Mouse (Mus musculus): ENCODE measurements around the gene Etv2. TPM values are rescaled to one million over a fixed set of nuclear protein-coding genes. Genes with fewer than 3 reads are reported as not detected.

Gene Etv2
- polyA plus RNA-seq, 1 experiment from 2014 or later = not detected

DNA sequence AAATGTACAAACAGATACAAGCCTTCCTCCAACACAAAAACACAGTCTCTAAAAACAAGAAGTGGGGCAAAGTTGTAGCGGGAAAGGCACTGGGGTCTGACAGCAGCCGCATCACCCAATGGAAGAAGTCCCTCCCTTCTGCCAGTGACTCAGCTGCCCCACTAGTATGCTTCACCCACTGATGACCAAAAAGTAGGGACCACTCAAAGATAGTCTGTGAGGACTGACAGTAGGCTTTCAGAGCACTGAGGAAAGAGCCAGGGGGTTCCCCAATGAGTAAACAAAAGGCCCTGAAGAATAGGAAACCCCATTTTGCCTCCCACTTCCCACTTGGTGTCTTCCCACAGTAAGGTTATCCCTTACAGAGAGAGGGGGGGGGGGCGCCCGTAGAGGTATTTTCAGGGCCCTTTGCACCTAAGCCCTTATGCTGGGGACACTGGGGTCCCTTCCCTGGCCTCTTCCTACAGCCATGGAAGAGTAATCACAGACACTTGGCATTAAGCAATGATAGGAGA is 41.1 kb downstream of the Etv2 start:
- H3K9me3 ChIP-seq (replicated peaks; ENCODE audit: control insufficient read depth, low read length) = no peaks in the 10 kb centered on the region
- no peak overlapping the region for H3K27ac ChIP-seq (ENCODE audit: low read length)
- WGBS = 55% methylated on average over 4 of the region's 4 CpGs
- no peaks in the 10 kb centered on the region for H3K36me3 ChIP-seq (ENCODE audit: control insufficient read depth, insufficient read depth)
- H3K4me2 ChIP-seq (ENCODE audit: low read depth, low read length) = no peak overlapping the region
- ATAC-seq (replicated peaks; ENCODE audit: extremely low read depth, insufficient read depth, low FRiP score) = no peak
- H3K27me3 ChIP-seq (ENCODE audit: control insufficient read depth, insufficient read depth, low read length) = no peaks in the 10 kb centered on the region
- no peak overlapping the region for H3K4me3 ChIP-seq (ENCODE audit: low read length)
- no peak overlapping the region for H3K9ac ChIP-seq (ENCODE audit: low read length)
- H3K4me1 ChIP-seq (ENCODE audit: control insufficient read depth, insufficient read depth, low read length) = peaks cover 8% of the 10 kb centered on the region; the same call in 1 of the 2 replicates

DNA sequence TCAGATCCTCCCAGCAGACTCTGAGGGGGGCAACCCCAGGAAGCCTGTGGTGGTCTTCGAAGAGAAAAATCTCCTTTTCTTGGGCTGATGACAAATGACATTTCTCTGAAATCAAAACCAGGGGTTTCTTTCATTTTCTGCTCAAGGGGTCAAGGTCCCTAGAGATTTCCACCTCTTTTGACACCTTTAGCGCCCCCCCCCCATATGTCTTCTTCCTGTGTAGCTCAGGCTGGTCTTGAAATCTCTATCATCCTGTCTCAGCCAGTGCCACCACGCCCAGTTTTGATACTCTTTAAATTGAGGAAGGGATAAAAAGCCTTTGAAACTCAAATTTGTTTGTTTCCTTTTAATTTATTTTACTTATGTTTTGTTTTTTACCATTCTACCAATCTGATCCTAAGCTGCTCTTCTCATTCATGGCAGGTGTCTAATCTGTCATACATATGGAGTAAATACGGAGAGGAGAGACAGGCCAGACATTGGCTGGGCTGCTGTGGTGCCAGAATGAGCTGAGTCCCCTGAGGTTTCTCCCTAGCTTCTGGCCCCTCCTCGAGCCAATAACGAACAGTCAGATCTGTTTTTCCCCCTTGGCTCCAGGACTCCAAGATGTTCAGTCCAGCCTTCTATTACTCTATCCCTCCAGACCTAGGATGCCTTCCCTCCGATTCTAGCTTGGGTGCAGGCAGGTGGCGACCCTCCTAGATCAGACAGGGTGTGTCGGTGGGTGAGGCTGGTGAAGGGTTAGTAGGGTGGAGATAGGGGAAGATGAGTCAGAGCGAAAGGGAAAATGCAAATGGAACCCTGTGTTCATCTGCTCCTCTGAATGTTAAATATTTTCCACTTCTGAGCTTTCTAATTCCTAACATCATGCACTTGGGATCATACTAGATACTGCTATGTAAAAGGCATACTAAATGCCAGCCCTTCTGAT is 41.8 kb downstream of the Etv2 start:
- no peak for ATAC-seq (replicated peaks; ENCODE audit: extremely low read depth, insufficient read depth, low FRiP score)
- Histone ChIP-seq H3K9me3 (replicated peaks; ENCODE audit: control insufficient read depth, low read length) (no peaks in the 10 kb centered on the region), H3K27me3 (ENCODE audit: control insufficient read depth, insufficient read depth, low read length) (no peaks in the 10 kb centered on the region), H3K4me2 (ENCODE audit: low read depth, low read length) (no peak overlapping the region), H3K36me3 (ENCODE audit: control insufficient read depth, insufficient read depth) (no peaks in the 10 kb centered on the region), H3K27ac (ENCODE audit: low read length) (no peak overlapping the region), H3K9ac (ENCODE audit: low read length) (no peak overlapping the region), H3K4me1 (ENCODE audit: control insufficient read depth, insufficient read depth, low read length) (peaks cover 7% of the 10 kb centered on the region; the same call in 1 of the 2 replicates), H3K4me3 (ENCODE audit: low read length) (no peak overlapping the region)
- 73% methylated on average over 10 of the region's 10 CpGs for WGBS

DNA sequence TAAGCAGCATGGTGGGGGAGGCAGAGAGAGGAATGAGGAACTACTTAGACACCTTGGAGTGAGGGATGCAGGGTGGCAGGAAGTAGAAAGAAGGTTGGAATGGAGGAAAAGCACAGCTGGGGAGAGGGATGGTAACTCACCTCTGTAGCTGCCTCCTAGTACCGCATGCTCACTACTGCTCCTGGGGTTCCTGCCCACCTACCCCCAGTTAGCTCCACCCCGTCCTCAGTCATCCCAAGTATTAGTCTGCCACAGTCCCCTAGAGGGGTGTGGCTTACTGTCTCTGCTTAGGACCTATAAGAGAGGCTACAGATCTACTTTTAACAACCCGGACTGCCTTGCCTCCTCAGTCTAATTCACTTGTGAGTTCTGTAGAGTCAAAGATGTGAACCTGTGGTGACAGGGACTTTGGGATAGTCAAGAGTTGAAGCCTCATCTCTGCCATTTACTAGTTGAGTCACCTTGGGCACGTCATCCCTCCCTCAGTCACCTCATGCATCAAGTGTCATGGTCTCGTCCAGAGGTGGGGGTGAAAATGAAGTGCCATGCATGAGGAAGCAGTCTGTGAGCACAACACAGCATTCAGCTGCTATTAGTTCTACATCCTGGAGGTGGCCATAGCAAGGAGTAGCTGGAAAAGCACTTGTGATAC is 42.8 kb downstream of the Etv2 start:
- Histone ChIP-seq H3K4me1 (ENCODE audit: control insufficient read depth, insufficient read depth, low read length) (peaks cover 7% of the 10 kb centered on the region; the same call in 1 of the 2 replicates), H3K4me2 (ENCODE audit: low read depth, low read length) (no peak overlapping the region), H3K27me3 (ENCODE audit: control insufficient read depth, insufficient read depth, low read length) (no peaks in the 10 kb centered on the region), H3K27ac (ENCODE audit: low read length) (no peak overlapping the region), H3K4me3 (ENCODE audit: low read length) (no peak overlapping the region), H3K9ac (ENCODE audit: low read length) (no peak overlapping the region), H3K9me3 (replicated peaks; ENCODE audit: control insufficient read depth, low read length) (no peaks in the 10 kb centered on the region), H3K36me3 (ENCODE audit: control insufficient read depth, insufficient read depth) (no peaks in the 10 kb centered on the region)
- no peak for ATAC-seq (replicated peaks; ENCODE audit: extremely low read depth, insufficient read depth, low FRiP score)
- WGBS = 30% methylated on average over 5 of the region's 5 CpGs

DNA sequence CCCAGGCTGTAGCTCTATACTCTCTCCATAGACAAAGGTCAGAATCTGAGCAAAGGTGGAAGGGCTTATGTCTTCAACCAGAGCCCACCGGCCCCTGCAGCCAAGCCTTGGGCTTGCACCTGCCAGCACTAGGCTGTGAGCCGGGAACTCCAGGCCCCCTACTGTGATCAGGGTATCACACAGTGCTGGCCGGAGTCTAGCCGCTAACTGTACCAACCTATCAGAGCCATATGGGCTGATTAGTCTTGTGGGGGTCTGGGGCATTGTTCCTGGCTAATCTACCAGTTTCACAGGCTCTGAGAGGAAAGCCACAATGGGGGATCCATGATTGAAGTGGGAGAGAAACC is 44.1 kb downstream of the Etv2 start:
- Histone ChIP-seq H3K4me2 (ENCODE audit: low read depth, low read length) (no peak overlapping the region), H3K9ac (ENCODE audit: low read length) (no peak overlapping the region), H3K4me1 (ENCODE audit: control insufficient read depth, insufficient read depth, low read length) (peaks cover 17% of the 10 kb centered on the region), H3K4me3 (ENCODE audit: low read length) (no peak overlapping the region), H3K36me3 (ENCODE audit: control insufficient read depth, insufficient read depth) (peaks cover under 1% of the 10 kb centered on the region), H3K27me3 (ENCODE audit: control insufficient read depth, insufficient read depth, low read length) (no peaks in the 10 kb centered on the region), H3K27ac (ENCODE audit: low read length) (no peak overlapping the region), H3K9me3 (replicated peaks; ENCODE audit: control insufficient read depth, low read length) (no peaks in the 10 kb centered on the region)
- ATAC-seq (replicated peaks; ENCODE audit: extremely low read depth, insufficient read depth, low FRiP score) = no peak
- 62% methylated on average over 4 of the region's 4 CpGs for WGBS

DNA sequence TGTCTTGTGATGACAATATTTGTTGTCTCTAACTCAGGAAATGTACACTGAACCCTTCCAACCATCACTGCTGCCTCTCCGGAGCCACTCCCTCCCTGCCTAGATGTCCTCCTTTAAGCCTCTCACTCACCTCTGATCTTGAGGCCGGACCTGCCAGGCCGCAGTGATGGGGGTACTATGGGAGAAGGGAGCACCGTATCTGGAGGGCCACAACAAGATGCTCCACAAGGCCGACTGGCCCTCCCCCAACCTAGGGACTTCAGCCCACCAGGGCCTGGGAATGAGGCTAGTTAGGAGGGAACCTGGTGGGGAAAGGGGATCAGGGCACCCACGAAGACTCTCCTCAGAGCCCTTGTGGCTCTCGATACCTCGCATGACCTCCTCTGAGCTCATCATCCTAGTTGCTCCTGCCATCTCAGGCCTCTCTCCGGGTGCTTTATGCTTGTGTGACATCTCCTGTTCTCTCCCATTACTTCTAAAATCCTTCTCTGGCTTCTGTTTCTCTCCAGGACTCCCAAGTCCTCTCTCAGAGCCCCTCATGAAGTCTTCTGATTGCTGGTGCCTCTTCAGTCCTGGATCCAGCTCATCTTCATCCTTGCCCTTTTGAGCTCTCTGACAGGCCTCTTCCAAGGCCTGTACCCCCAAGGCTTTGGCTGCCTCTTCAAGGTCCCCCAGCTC is 44.6 kb downstream of the Etv2 start:
- Histone ChIP-seq H3K9ac (ENCODE audit: low read length) (no peak overlapping the region), H3K4me1 (ENCODE audit: control insufficient read depth, insufficient read depth, low read length) (peaks cover 17% of the 10 kb centered on the region), H3K27ac (ENCODE audit: low read length) (no peak overlapping the region), H3K9me3 (replicated peaks; ENCODE audit: control insufficient read depth, low read length) (no peaks in the 10 kb centered on the region), H3K4me3 (ENCODE audit: low read length) (no peak overlapping the region), H3K36me3 (ENCODE audit: control insufficient read depth, insufficient read depth) (peaks cover 6% of the 10 kb centered on the region), H3K4me2 (ENCODE audit: low read depth, low read length) (no peak overlapping the region), H3K27me3 (ENCODE audit: control insufficient read depth, insufficient read depth, low read length) (no peaks in the 10 kb centered on the region)
- 82% methylated on average over 9 of the region's 9 CpGs for WGBS
- no peak for ATAC-seq (replicated peaks; ENCODE audit: extremely low read depth, insufficient read depth, low FRiP score)

DNA sequence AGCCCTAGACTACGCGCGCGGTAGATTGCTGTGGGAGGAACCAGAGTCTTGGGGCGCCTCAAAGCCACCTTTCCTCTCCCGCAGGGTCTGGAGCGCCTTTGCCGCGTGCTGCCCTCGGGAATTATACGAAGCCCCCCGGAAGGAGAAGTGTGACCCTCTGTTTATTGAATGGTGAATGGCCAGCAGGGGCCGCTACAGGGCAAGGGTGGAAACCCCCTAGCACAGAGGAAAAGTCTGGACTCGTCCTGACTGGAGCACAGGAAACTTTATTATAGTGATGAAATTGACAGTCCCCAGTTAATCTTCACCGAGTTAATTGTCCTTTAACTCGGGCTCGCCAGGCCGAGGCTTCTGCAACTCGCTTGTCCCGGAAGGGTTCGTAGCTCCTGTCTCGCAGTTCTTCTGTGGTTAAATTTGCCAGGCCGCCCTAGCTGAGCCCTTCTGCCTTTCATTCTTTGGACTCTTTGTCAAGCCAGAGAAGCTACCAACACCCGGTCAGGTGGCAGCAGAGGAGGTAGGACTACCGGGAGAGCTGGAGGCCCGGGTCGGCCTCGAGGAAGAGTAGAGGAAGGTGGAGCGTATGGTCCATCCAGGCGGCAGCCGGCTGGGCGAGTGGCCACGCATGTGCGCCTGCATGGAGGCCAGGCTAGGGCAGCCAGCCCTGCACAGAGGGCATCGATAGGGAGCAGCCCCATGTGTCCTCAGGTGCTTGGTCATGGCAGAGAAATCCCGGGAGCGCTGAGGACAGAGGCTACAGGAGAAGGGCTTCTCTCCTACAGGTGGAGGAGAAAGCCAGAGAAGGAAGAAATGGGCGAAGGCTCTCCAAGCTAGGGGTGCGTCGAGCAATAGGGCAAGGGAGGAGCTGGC is 46.0 kb downstream of the Etv2 start:
- H3K9ac ChIP-seq (ENCODE audit: low read length) = peak overlapping the region; percentile 88
- H3K4me1 ChIP-seq (ENCODE audit: control insufficient read depth, insufficient read depth, low read length) = peaks cover 17% of the 10 kb centered on the region
- H3K9me3 ChIP-seq (replicated peaks; ENCODE audit: control insufficient read depth, low read length) = no peaks in the 10 kb centered on the region
- peak; percentile 59 for ATAC-seq (replicated peaks; ENCODE audit: extremely low read depth, insufficient read depth, low FRiP score)
- peak overlapping the region; percentile 90 for H3K4me2 ChIP-seq (ENCODE audit: low read depth, low read length)
- peak overlapping the region; percentile 71 for H3K4me3 ChIP-seq (ENCODE audit: low read length)
- H3K27me3 ChIP-seq (ENCODE audit: control insufficient read depth, insufficient read depth, low read length) = no peaks in the 10 kb centered on the region
- WGBS = 29% methylated on average over 40 of the region's 40 CpGs
- H3K36me3 ChIP-seq (ENCODE audit: control insufficient read depth, insufficient read depth) = peaks cover 16% of the 10 kb centered on the region
- H3K27ac ChIP-seq (ENCODE audit: low read length) = peak overlapping the region; percentile 80

DNA sequence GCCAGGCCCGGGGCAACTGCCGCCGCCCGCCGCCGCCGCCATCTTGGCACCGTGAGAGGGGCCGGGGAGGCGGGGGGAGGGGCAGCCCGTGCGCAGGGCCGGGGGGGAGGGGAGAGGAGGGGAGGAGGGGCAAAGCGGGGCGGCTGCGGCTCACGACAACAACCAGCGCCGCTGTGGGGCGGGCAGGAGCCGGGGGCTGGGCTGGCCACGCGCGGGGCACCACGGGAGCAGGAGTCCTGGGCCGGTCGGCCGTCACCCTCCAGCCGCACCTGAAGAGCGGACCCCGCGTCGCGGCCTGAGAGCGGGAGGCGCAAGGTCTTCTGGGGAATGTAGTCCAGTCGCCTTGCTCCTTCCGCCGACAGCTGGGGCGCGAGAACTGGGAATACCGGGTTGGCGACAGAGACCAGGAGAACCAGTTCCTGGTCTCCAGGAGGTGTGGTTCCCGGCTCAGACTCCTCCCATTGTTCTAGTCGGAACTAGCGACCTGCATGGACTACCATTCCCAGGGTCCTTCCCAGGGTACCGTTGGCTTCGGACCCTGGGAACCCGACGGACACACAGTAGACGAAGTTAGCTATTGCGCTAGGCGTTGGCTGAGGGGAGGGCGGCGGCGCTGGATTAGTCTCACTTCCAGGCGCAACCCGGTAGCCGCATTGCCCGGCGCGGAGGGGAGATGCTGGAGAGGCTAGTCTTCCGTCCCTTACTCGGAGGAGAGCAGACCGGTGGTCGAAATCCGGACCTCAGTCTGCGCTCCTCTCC is 46.8 kb downstream of the Etv2 start, which contains the start of gene Kmt2b:
Gene Kmt2b, minus strand, starts transcription at position 51 of the 759 bp plus-strand sequence.
- H3K9me3 ChIP-seq (replicated peaks; ENCODE audit: control insufficient read depth, low read length) = no peaks in the 10 kb centered on the region
- peak within 1 kb of the TSS; percentile 98 for H3K4me2 ChIP-seq (ENCODE audit: low read depth, low read length)
- H3K4me1 ChIP-seq (ENCODE audit: control insufficient read depth, insufficient read depth, low read length) = peaks cover 17% of the 10 kb centered on the region
- peak; percentile 95 for ATAC-seq (replicated peaks; ENCODE audit: extremely low read depth, insufficient read depth, low FRiP score)
- H3K27me3 ChIP-seq (ENCODE audit: control insufficient read depth, insufficient read depth, low read length) = no peaks in the 10 kb centered on the region
- H3K36me3 ChIP-seq (ENCODE audit: control insufficient read depth, insufficient read depth) = peaks cover 22% of the 10 kb centered on the region
- peak within 1 kb of the TSS; percentile 80 for H3K27ac ChIP-seq (ENCODE audit: low read length)
- peak within 1 kb of the TSS; percentile 88 for H3K9ac ChIP-seq (ENCODE audit: low read length)
- WGBS = under 1% methylated on average over 54 of the region's 68 CpGs
- peak within 1 kb of the TSS; percentile 71 for H3K4me3 ChIP-seq (ENCODE audit: low read length)

Measured in heart, embryonic 16.5 days (tissue).